Mouse (Mus musculus) embryonic facial prominence, embryonic 10.5 days (tissue): ENCODE measurements around the gene Scd3. TPM values are rescaled to one million over a fixed set of nuclear protein-coding genes. Genes with fewer than 3 reads are reported as not detected.
"Not testable (repeated sequence)": the region's sequence is repeated elsewhere in the genome, so short reads cannot be mapped to it uniquely, and the experiment has no call there.

Experiments
- DNase-seq: peaks from one replicate; pipeline ENCODE4 v3.0.0-alpha.2; 2017; ENCODE audit warnings: low spot score
- H3K27ac ChIP-seq: fragments of 300-500 bp; sonication (generic); replicated peaks from 2 replicates; pipeline ENCODE4 v1.5.1; 2016; ENCODE audit warnings: mild to moderate bottlenecking
- H3K27me3 ChIP-seq: fragments of 300-500 bp; sonication (generic); replicated peaks from 2 replicates; pipeline ENCODE4 v1.6.1; 2016; ENCODE audit warnings: low read depth, mild to moderate bottlenecking; ENCODE audit not compliant: poor library complexity, severe bottlenecking
- H3K36me3 ChIP-seq: fragments of 300-500 bp; sonication (generic); replicated peaks from 2 replicates; pipeline ENCODE4 v1.6.1; 2016; ENCODE audit warnings: mild to moderate bottlenecking, moderate library complexity
- H3K4me1 ChIP-seq: fragments of 300-500 bp; sonication (generic); 2 replicates; pipeline ENCODE4 v1.6.1; 2016
- H3K4me3 ChIP-seq: fragments of 300-500 bp; sonication (generic); 2 replicates; pipeline ENCODE4 v1.5.1; 2016; ENCODE audit warnings: mild to moderate bottlenecking, moderate library complexity
- H3K9me3 ChIP-seq: fragments of 300-500 bp; sonication (generic); 2 replicates; pipeline ENCODE4 v1.6.1; 2016; ENCODE audit warnings: mild to moderate bottlenecking
- WGBS: fragments of 180-500 bp; shearing (Covaris S2); methylation state at CpG from one replicate; pipeline ENCODE4 v1.1.7; 2016; 5-methylcytosine and 5-hydroxymethylcytosine counted together
- polyA plus RNA-seq: library from polyadenylated mRNA; unstranded; fragments of >200 nt; fragmentation: Nextera tagmentation; extraction: Ambion mirVana; gene quantifications from 2 replicates; pipeline ENCODE4 v1.2.1, GENCODE M21; 2016

Scd3 gene
- polyA plus RNA-seq, 1 experiment from 2014 or later, result 0.64 TPM

DNA sequence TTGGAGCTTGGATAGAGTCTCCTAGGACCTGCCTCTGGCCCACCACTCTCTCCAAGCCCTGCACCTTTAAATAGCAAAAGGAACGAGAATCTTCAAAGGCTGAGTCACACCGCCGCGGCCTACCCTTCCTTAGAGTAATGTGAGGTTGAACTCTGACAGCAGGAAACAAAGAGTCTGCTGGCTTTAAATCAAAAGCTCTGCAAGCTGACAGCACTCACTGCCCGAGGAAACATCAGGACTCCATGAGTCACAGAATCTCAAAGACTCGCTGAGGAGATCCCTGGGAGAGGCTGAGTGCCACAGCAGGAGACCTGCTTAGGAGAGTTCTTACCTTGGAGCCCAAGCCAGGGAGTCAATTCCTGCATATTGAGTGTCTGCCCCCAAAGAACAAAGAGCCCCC, 77.7 kb downstream of the Scd3 start:
- DNase-seq, result peak; percentile 39
- H3K9me3 ChIP-seq, result no peaks in the 10 kb centered on the region
- H3K27ac ChIP-seq, result peak overlapping the region; percentile 80
- H3K4me1 ChIP-seq, result peaks cover 54% of the 10 kb centered on the region
- no peaks in the 10 kb centered on the region for H3K36me3 ChIP-seq
- WGBS, result 13% methylated on average over 6 of the region's 6 CpGs
- no peaks in the 10 kb centered on the region for H3K27me3 ChIP-seq
- no peak overlapping the region for H3K4me3 ChIP-seq

GRCm38 (mm10) chr19:44281825-44282447, 78.9 kb downstream of the Scd3 start:
- peaks cover 62% of the 10 kb centered on the region for H3K4me1 ChIP-seq
- H3K9me3 ChIP-seq, result not testable (repeated sequence)

DNA sequence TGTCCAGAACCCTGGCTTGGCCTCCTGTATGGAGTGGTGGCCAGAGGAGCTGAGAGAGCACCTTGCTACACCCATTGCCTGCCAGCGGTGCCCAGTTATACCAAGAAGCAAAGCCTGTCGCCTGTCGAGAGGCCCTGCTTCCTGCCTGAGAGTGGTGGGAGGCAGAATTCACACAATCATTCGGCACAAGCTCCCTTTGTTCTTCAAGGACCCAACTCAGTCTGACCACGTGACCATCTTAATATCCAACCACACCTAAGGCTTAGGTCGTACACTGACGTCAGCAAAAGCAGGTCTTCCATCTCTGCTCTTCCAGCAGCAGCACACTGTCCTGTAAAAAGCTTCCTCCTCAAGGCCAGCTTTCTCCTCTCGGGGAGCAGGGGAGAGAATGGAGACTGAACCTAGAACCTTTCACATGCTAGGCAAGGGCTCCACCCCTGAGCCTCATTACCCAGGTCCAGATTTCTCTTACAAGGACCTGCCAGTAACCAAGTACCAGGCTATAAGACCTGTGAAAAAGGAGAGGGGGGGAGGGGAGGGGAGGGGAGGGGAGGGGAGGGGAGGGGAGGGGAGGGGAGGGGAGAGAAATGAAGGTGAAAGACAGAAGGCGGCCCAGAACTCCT, 79.6 kb downstream of the Scd3 start:
- H3K27ac ChIP-seq, result peak overlapping the region; percentile 95
- H3K36me3 ChIP-seq, result no peaks in the 10 kb centered on the region
- WGBS, result 40% methylated on average over 9 of the region's 9 CpGs
- peaks cover 64% of the 10 kb centered on the region for H3K4me1 ChIP-seq
- H3K9me3 ChIP-seq, result no peaks in the 10 kb centered on the region
- H3K27me3 ChIP-seq, result no peaks in the 10 kb centered on the region
- H3K4me3 ChIP-seq, result peak overlapping the region; percentile 61; the same call in 1 of the 2 replicates
- DNase-seq, result no peak

More at GRCm38 (mm10) chr19:44281825-44282447, 78.9 kb downstream of the Scd3 start:
- DNase-seq, H3K36me3 ChIP-seq, H3K27me3 ChIP-seq, H3K4me3 ChIP-seq: not testable (repeated sequence)
- peak overlapping the region; percentile 95 for H3K27ac ChIP-seq
- 40% methylated on average over 1 of the region's 1 CpGs for WGBS

DNA sequence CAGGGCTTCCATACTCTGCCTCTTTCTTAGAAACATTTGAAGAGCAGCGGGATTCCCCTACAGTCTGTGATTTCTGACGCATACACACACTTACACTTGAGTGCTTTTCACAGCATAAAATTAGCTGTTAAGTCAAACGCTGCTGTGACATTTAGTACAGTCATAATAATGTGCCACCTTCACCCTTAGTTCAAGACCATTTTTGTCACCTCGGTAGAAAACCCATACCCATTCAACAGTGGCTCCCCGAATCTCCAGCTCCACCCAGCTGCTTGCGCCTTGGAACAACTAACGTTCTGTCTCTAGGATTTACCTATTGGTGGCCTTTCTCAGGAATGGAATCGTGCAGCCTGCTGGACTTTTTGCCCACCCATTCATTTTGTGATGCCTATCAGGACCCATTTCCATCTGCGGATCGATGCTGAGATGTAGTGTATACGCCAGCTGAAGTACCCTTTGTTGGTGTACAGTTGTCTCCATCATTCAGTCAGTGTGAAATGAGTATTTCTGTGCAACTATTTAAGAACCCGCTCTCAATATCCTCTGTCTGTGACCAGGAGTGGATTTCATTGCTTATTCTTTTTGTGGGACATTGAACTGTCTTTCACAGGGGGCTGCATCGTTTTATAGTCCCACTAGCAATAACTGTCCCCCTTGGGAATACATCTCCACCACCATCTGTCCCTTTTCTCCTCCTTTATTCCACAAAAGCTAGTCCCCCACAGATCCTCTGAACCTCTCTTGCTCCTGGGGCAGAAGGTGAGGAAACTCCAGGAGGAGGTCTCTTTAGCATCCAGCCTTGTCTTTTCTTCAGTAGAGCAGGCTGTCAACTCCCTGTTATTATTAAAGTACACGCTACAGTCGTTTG, 80.3 kb downstream of the Scd3 start:
- DNase-seq, result no peak
- no peaks in the 10 kb centered on the region for H3K27me3 ChIP-seq
- H3K36me3 ChIP-seq, result no peaks in the 10 kb centered on the region
- no peaks in the 10 kb centered on the region for H3K9me3 ChIP-seq
- peak overlapping the region; percentile 61 for H3K4me3 ChIP-seq
- 38% methylated on average over 15 of the region's 15 CpGs for WGBS
- H3K4me1 ChIP-seq, result peaks cover 67% of the 10 kb centered on the region
- H3K27ac ChIP-seq, result peak overlapping the region; percentile 95

DNA sequence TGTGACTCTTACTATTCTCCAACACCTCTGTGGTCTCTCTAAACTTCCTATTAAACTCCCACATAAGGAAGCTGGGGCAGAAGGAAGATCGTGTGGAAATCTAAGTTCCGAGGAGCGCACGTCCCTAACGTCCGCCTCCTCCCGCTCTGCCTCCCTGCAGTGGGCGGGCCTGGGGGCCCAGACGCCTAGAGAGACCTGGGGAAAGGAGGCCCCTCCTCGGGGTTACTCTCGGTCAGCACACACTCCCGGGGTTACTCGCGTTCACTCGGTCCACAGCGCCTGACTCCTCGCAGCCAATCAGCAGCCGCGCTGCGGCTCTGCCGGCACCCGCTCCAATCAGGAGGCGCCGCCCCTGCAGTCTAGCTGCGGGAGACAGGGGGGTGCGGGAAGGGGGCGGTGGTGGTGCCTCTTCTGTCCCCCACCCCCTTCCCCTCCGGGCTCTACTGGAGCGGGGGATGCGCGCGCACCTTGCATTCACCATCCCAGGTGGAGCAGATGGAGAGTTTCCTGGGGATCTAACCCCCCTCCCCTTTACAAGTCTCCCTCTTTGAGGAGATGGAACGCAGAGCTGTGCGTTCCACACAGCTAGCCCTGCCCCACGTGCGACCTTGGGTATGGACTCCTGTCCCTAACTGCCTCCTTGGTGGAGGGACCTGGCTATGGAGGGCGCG, 81.1 kb downstream of the Scd3 start:
- WGBS, result under 1% methylated on average over 38 of the region's 38 CpGs
- Histone ChIP-seq H3K27ac (peak overlapping the region; percentile 95), H3K4me1 (peaks cover 67% of the 10 kb centered on the region), H3K9me3 (no peaks in the 10 kb centered on the region), H3K36me3 (no peaks in the 10 kb centered on the region), H3K4me3 (peak overlapping the region; percentile 61), H3K27me3 (no peaks in the 10 kb centered on the region)
- DNase-seq, result peak; percentile 99

GRCm38 (mm10) chr19:44284723-44285122, 81.7 kb downstream of the Scd3 start:
- Histone ChIP-seq H3K27ac (peak overlapping the region; percentile 95), H3K4me1 (peaks cover 68% of the 10 kb centered on the region), H3K4me3 (peak overlapping the region; percentile 61), H3K27me3 (no peaks in the 10 kb centered on the region), H3K9me3 (no peaks in the 10 kb centered on the region), H3K36me3 (no peaks in the 10 kb centered on the region)
- 3% methylated on average over 11 of the region's 11 CpGs for whole genome bisulfite sequencing
- no peak for DNase-seq

GRCm38 (mm10) chr19:44285554-44285953, 82.5 kb downstream of the Scd3 start:
- Histone ChIP-seq H3K4me1 (peaks cover 70% of the 10 kb centered on the region), H3K27me3 (no peaks in the 10 kb centered on the region), H3K4me3 (no peak overlapping the region), H3K27ac (peak overlapping the region; percentile 95; the same call in 1 of the 2 replicates), H3K9me3 (no peaks in the 10 kb centered on the region), H3K36me3 (no peaks in the 10 kb centered on the region)
- WGBS, result 96% methylated on average over 8 of the region's 8 CpGs
- DNase-seq, result no peak

DNA sequence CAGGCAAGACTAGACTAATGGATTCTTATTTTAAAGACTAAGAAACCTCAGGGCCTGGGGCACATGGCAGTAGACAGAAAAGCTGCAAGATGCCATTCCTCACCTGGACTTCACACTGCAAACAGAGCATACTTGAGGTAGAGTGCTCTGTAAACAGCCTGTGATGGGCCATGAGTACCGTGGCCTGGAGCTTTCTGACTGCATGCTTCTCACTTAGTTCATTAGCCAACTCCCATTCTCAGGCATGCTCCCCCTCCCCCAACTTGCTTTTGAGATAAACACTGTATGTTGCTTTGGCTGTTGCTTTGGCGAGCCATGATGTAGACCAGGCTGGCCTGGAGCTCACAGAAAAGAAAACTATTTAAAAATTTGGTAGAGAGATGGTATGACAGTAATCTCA, 83.0 kb downstream of the Scd3 start:
- 61% methylated on average over 2 of the region's 2 CpGs for WGBS
- peak overlapping the region; percentile 5; the same call in 1 of the 2 replicates for H3K27ac ChIP-seq
- DNase-seq, result no peak

DNA sequence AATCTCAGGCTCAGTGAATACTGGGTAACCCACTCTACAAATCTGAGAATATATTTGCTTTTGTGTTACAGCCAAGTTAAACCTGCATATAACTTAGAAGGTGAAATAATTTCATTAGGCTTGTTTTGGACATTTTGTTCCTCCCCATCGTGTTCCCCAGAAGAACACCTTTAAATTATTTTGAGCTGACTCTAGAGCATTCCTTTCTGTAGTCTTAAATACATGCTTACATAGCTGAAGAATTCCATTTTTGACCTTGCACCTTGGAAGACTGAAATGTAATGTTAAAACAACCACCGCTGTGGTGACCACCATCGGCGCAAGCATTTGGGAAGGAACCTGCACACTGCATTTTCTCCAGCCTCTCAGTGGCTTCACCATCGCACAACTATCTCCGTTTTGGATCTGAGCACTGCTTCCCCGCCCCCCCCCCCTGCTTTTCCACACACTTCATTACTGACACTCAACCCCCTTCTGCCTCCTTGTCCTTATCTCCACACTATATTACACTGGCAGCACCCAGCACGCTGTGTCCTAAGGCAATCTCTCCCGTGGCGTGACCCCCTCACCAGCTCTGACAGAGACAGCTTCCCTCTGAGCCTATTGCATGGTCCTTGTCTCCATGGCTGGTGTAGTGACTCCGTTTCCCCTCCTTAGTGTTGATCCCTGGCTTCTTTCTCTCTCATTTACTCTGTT, 84.5 kb downstream of the Scd3 start:
- H3K9me3 ChIP-seq, result no peaks in the 10 kb centered on the region
- H3K27me3 ChIP-seq, result no peaks in the 10 kb centered on the region
- DNase-seq, result no peak
- peak overlapping the region; percentile 48 for H3K27ac ChIP-seq
- 82% methylated on average over 11 of the region's 11 CpGs for WGBS
- peaks cover 63% of the 10 kb centered on the region for H3K4me1 ChIP-seq
- no peaks in the 10 kb centered on the region for H3K36me3 ChIP-seq
- H3K4me3 ChIP-seq, result no peak overlapping the region

More for the DNA sequence above, 83.0 kb downstream of the Scd3 start:
- no peak overlapping the region for H3K4me3 ChIP-seq
- peaks cover 64% of the 10 kb centered on the region for H3K4me1 ChIP-seq
- no peaks in the 10 kb centered on the region for H3K27me3 ChIP-seq
- H3K9me3 ChIP-seq, result no peaks in the 10 kb centered on the region
- H3K36me3 ChIP-seq, result no peaks in the 10 kb centered on the region

- WGBS, result 84% methylated on average over 2 of the region's 2 CpGs
- Histone ChIP-seq H3K9me3 (no peaks in the 10 kb centered on the region), H3K36me3 (peaks cover 23% of the 10 kb centered on the region), H3K4me3 (peak overlapping the region; percentile 95; the same call in 1 of the 2 replicates), H3K27ac (peak overlapping the region; percentile 99), H3K4me1 (peaks cover 59% of the 10 kb centered on the region), H3K27me3 (no peaks in the 10 kb centered on the region)
- DNase-seq, result no peak
Observed at GRCm38 (mm10) chr19:44292083-44292482, 89.0 kb downstream of the Scd3 start.

GRCm38 (mm10) chr19:44292483-44292882, 89.4 kb downstream of the Scd3 start:
- H3K4me1 ChIP-seq, result peaks cover 62% of the 10 kb centered on the region
- peaks cover 27% of the 10 kb centered on the region for H3K36me3 ChIP-seq

More at GRCm38 (mm10) chr19:44292483-44292882, 89.4 kb downstream of the Scd3 start:
- Histone ChIP-seq H3K27ac (peak overlapping the region; percentile 99), H3K9me3 (no peaks in the 10 kb centered on the region), H3K27me3 (no peaks in the 10 kb centered on the region), H3K4me3 (peak overlapping the region; percentile 95)
- no peak for DNase-seq
- WGBS, result 73% methylated on average over 3 of the region's 3 CpGs
